Mouse (Mus musculus) forebrain, postnatal 0 days (tissue): ENCODE measurements at regions not wholly inside any gene's neighbourhood (a gene's known extent, or its start where the extent isn't known, plus 50 kb on each side); places are given as distances from the start of the nearest gene placed in this dataset.

Source experiments
- ATAC-seq: fragments of 200-750 bp; cut with Nextera tagmentation; 2 replicates; pipeline ENCODE4 v1.8.0; 2017; ENCODE audit warnings: mild to moderate bottlenecking, moderate library complexity
- DNase-seq: peaks from one replicate; pipeline ENCODE4 v3.0.0-alpha.2; 2015
- H3K27ac ChIP-seq: fragments of 300-500 bp; sonication (generic); 2 replicates; pipeline ENCODE4 v1.5.1; 2014; ENCODE audit warnings: low read depth, mild to moderate bottlenecking, antibody characterized with exemption, low read length, moderate library complexity, mixed read lengths
- H3K27me3 ChIP-seq: fragments of 300-500 bp; sonication (generic); 2 replicates; pipeline ENCODE4 v1.6.1; 2014; ENCODE audit warnings: mild to moderate bottlenecking, low read length, mixed read lengths; ENCODE audit not compliant: insufficient read depth
- H3K36me3 ChIP-seq: fragments of 300-500 bp; sonication (generic); 2 replicates; pipeline ENCODE4 v1.6.1; 2014; ENCODE audit warnings: mild to moderate bottlenecking, moderate library complexity; ENCODE audit not compliant: insufficient read depth
- H3K4me1 ChIP-seq: fragments of 300-500 bp; sonication (generic); 2 replicates; pipeline ENCODE4 v1.6.1; 2014; ENCODE audit warnings: antibody characterized with exemption; ENCODE audit not compliant: insufficient read depth
- H3K4me2 ChIP-seq: fragments of 300-500 bp; sonication (generic); 2 replicates; pipeline ENCODE4 v1.6.1; 2014; ENCODE audit warnings: low read depth, mild to moderate bottlenecking, moderate library complexity
- H3K4me3 ChIP-seq: fragments of 300-500 bp; sonication (generic); 2 replicates; pipeline ENCODE4 v1.5.1; 2014; ENCODE audit warnings: low read depth, low read length, mixed read lengths
- H3K9ac ChIP-seq: fragments of 300-500 bp; sonication (generic); 2 replicates; pipeline ENCODE4 v1.6.1; 2014; ENCODE audit warnings: mild to moderate bottlenecking
- H3K9me3 ChIP-seq: fragments of 300-500 bp; sonication (generic); 2 replicates; pipeline ENCODE4 v1.6.1; 2016; ENCODE audit warnings: low read length
- CTCF ChIP-seq: sonication (generic); IDR thresholded peaks from 2 replicates; pipeline ENCODE4 v1.5.1; 2016; ENCODE audit warnings: antibody characterized with exemption, control low read depth, low read depth
- WGBS: fragments of 180-500 bp; shearing (Covaris S2); extraction: QIAGEN DNeasy Blood & Tissue Kit; methylation state at CpG from one replicate; pipeline ENCODE4 v1.1.7; 2014; 5-methylcytosine and 5-hydroxymethylcytosine counted together

- no peak for DNase-seq
- WGBS, result 78% methylated on average over 7 of the region's 7 CpGs
- H3K4me3 ChIP-seq, result no peak overlapping the region
These were observed 723.1 kb upstream of the 4930452B06Rik start for GRCm38 (mm10) chr14:9389180-9389579.

More at GRCm38 (mm10) chr14:9389180-9389579, 723.1 kb upstream of the 4930452B06Rik start:
- H3K27ac ChIP-seq, result no peak overlapping the region
- no peaks in the 10 kb centered on the region for H3K27me3 ChIP-seq
- no peaks in the 10 kb centered on the region for H3K9me3 ChIP-seq
- H3K9ac ChIP-seq, result no peak overlapping the region
- TF ChIP-seq CTCF, result no peak
- H3K4me2 ChIP-seq, result no peak overlapping the region
- no peaks in the 10 kb centered on the region for H3K4me1 ChIP-seq
- ATAC-seq, result no peak
- H3K36me3 ChIP-seq, result no peaks in the 10 kb centered on the region
